Mouse (Mus musculus) kidney, embryonic 15.5 days (tissue): ENCODE data around the gene Aldh1a2. TPM values are rescaled to one million over a fixed set of nuclear protein-coding genes. Genes with fewer than 3 reads are reported as not detected.
A peak's percentile ranks its signal among the peaks of the same experiment; 100 is the strongest.

Source experiments
- ATAC-seq: fragments of 200-750 bp; cut with Nextera tagmentation; replicated peaks from 2 replicates; pipeline ENCODE4 v1.8.0; 2017; ENCODE audit warnings: moderate TSS enrichment; ENCODE audit not compliant: low FRiP score
- H3K27ac ChIP-seq: fragments of 300-500 bp; sonication (generic); 2 replicates; pipeline ENCODE4 v1.5.1; 2015; ENCODE audit warnings: mild to moderate bottlenecking, inconsistent platforms
- H3K27me3 ChIP-seq: fragments of 300-500 bp; sonication (generic); 2 replicates; pipeline ENCODE4 v1.6.1; 2015; ENCODE audit warnings: inconsistent platforms
- H3K36me3 ChIP-seq: fragments of 300-500 bp; sonication (generic); 2 replicates; pipeline ENCODE4 v1.6.1; 2015; ENCODE audit warnings: inconsistent platforms
- H3K4me1 ChIP-seq: fragments of 300-500 bp; sonication (generic); 2 replicates; pipeline ENCODE4 v1.6.1; 2015; ENCODE audit warnings: inconsistent platforms
- H3K4me2 ChIP-seq: fragments of 300-500 bp; sonication (generic); 2 replicates; pipeline ENCODE4 v1.6.1; 2015; ENCODE audit warnings: moderate library complexity, mild to moderate bottlenecking, inconsistent platforms
- H3K4me3 ChIP-seq: fragments of 300-500 bp; sonication (generic); replicated peaks from 2 replicates; pipeline ENCODE4 v1.5.1; 2015; ENCODE audit warnings: mild to moderate bottlenecking, inconsistent platforms
- H3K9ac ChIP-seq: fragments of 300-500 bp; sonication (generic); 2 replicates; pipeline ENCODE4 v1.6.1; 2015; ENCODE audit warnings: mild to moderate bottlenecking, inconsistent platforms
- H3K9me3 ChIP-seq: fragments of 300-500 bp; sonication (generic); replicated peaks from 2 replicates; pipeline ENCODE4 v1.6.1; 2016; ENCODE audit warnings: inconsistent platforms
- WGBS: fragments of 180-500 bp; shearing (Covaris S2); methylation state at CpG from one replicate; pipeline ENCODE4 v1.1.7; 2015; ENCODE audit warnings: mixed read lengths; 5-methylcytosine and 5-hydroxymethylcytosine counted together
- polyA plus RNA-seq: library from polyadenylated mRNA; unstranded; fragments of >200 nt; fragmentation: Nextera tagmentation; extraction: Ambion mirVana; gene quantifications from 2 replicates; pipeline ENCODE4 v1.2.1, GENCODE M21; 2015

The Aldh1a2 gene
- polyA plus RNA-seq, 1 experiment from 2014 or later, result 326 TPM

DNA sequence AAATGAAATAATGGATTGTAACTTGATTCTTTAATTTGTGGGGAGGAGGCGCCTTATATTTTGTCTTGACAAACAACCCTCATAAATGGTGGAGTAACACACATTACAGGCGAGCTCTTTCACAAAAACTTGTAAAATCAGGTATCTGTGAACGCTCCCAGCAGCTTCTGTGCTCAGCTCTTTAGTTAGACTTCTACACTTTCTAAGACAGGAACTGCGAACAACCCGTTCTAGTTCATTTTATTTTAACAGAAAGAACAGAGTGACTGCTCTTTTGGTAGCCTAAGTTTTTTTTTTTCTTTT lies 2.2 kb downstream of the Aldh1a2 start:
- peaks cover 16% of the 10 kb centered on the region; the same call in 1 of the 2 replicates for H3K4me1 ChIP-seq
- H3K9ac ChIP-seq, result 0 out of 2 replicates have a peak overlapping the region, but pooled peaks have one; percentile 9
- H3K4me2 ChIP-seq, result peak overlapping the region; percentile 80
- no peak overlapping the region for H3K27ac ChIP-seq
- H3K36me3 ChIP-seq, result no peaks in the 10 kb centered on the region
- peaks cover 31% of the 10 kb centered on the region for H3K27me3 ChIP-seq
- H3K4me3 ChIP-seq, result peak overlapping the region; percentile 70
- 6% methylated on average over 5 of the region's 5 CpGs for WGBS
- ATAC-seq, result 0 out of 2 replicates have a peak, but pooled peaks have one; percentile 13
- no peaks in the 10 kb centered on the region for H3K9me3 ChIP-seq

DNA sequence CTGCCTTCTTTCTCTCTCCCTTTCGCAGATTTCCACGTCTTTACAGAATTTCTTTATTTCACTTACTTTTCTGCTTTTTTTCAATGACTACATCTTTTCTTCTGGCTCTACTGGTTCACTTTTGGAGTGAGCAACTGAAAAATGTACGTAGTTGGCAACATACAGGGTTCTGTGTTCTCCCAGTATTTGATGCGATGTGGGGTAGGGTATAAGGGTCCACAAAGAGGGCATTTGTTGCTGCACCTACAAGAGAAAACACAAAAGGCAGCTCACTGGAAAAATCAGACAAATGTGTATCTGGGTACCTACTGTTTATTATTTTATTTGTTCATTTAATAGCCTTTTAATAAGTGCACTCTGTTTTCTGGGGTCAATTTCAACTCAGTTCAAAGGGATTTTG lies 3.6 kb downstream of the Aldh1a2 start:
- no peaks in the 10 kb centered on the region for H3K9me3 ChIP-seq
- peak overlapping the region; percentile 49 for H3K4me2 ChIP-seq
- H3K4me1 ChIP-seq, result peaks cover 16% of the 10 kb centered on the region; the same call in 1 of the 2 replicates
- no peak for ATAC-seq
- no peaks in the 10 kb centered on the region for H3K36me3 ChIP-seq
- peaks cover 22% of the 10 kb centered on the region for H3K27me3 ChIP-seq
- 59% methylated on average over 4 of the region's 4 CpGs for WGBS
- H3K4me3 ChIP-seq, result peak overlapping the region; percentile 31
- H3K9ac ChIP-seq, result no peak overlapping the region; the same call in 1 of the 2 replicates
- H3K27ac ChIP-seq, result no peak overlapping the region

DNA sequence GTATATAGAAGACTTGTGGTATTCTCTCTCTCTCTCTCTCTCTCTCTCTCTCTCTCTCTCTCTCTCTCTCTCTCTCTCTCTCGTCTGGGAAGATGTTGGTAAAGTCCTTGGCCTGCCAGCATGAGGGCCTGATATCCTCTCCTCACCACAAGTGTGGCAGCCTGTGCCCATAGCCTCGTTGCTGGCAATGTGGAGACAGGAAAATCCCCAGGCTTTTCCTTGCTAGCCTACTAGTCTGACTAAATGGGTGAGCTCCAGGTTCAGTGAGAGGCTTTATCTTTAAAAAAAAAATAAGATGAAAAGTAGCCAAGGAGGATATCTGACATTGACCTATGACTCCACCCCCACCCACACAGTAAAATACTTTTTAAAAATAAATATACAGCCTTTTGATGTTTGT lies 4.8 kb downstream of the Aldh1a2 start:
- no peak overlapping the region for H3K27ac ChIP-seq
- no peaks in the 10 kb centered on the region for H3K9me3 ChIP-seq
- H3K4me1 ChIP-seq, result peaks cover 14% of the 10 kb centered on the region; the same call in 1 of the 2 replicates
- H3K4me3 ChIP-seq, result no peak overlapping the region
- H3K4me2 ChIP-seq, result 0 out of 2 replicates have a peak overlapping the region, but pooled peaks have one; percentile 0
- WGBS, result 39% methylated on average over 2 of the region's 2 CpGs
- no peaks in the 10 kb centered on the region for H3K36me3 ChIP-seq
- H3K9ac ChIP-seq, result no peak overlapping the region
- ATAC-seq, result no peak
- peaks cover 13% of the 10 kb centered on the region for H3K27me3 ChIP-seq

DNA sequence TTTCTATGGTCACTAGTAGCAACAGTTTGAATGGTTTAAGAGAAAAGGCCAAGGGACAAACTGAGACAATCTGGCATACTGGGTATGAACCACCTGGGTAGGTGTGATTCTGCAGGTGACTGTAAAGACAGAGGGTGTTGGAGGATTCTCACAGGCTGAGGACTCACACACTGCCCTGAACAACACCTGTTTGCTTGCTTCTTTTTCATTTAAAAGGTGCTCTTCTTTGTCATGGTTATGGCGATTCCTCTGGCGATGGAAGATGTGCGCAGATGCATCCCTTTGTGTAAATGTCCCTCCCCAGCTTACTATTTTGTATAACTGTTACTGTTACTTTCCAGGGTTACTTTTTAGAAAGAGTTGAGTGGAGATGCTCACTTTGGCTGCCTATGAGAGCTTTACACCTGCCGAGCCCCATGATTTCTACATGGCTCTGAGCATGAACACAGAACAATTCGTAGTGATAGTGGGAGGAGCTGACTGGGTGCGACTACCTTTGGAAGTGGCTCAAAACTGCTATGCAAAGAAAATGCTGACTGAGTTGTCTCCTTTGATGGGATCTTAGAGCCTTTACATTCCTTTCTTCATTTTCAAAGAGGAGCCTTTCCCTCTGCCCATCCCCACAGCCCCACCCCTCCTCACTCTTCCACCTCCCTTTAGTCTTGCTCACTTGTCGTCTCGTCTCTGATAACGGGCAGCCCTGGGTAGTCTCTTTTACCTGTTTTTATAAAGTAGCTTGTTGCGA lies 11.8 kb downstream of the Aldh1a2 start:
- WGBS, result 52% methylated on average over 10 of the region's 10 CpGs
- H3K27me3 ChIP-seq, result no peaks in the 10 kb centered on the region
- no peaks in the 10 kb centered on the region for H3K9me3 ChIP-seq
- no peak overlapping the region for H3K4me3 ChIP-seq
- H3K4me2 ChIP-seq, result no peak overlapping the region
- peaks cover 13% of the 10 kb centered on the region for H3K4me1 ChIP-seq
- H3K9ac ChIP-seq, result no peak overlapping the region
- no peaks in the 10 kb centered on the region for H3K36me3 ChIP-seq
- no peak for ATAC-seq
- no peak overlapping the region for H3K27ac ChIP-seq

DNA sequence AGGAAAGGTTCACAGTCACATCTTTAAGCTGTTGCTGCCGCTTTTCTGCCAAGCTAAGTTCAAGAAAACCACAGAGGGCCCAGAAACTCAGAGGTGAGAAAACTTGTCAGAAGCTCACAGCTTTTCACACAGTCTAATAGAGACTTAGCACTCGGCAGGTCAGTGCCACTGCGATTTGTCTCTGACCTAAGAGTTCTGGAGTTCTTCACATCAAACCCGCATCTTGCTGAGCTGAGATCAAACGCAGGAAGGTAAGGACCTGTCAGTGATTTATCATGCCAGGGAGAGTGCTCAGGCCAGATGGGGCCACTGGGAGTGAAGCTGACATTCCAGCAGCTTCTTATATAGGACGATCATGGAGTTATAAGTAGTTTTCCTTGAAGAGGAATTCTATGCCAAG lies 14.4 kb downstream of the Aldh1a2 start:
- H3K9me3 ChIP-seq, result no peaks in the 10 kb centered on the region
- H3K27me3 ChIP-seq, result no peaks in the 10 kb centered on the region
- no peaks in the 10 kb centered on the region for H3K36me3 ChIP-seq
- H3K4me3 ChIP-seq, result no peak overlapping the region
- WGBS, result 11% methylated on average over 6 of the region's 6 CpGs
- H3K4me1 ChIP-seq, result peaks cover 15% of the 10 kb centered on the region
- no peak overlapping the region for H3K4me2 ChIP-seq
- no peak for ATAC-seq
- no peak overlapping the region for H3K27ac ChIP-seq
- no peak overlapping the region for H3K9ac ChIP-seq

DNA sequence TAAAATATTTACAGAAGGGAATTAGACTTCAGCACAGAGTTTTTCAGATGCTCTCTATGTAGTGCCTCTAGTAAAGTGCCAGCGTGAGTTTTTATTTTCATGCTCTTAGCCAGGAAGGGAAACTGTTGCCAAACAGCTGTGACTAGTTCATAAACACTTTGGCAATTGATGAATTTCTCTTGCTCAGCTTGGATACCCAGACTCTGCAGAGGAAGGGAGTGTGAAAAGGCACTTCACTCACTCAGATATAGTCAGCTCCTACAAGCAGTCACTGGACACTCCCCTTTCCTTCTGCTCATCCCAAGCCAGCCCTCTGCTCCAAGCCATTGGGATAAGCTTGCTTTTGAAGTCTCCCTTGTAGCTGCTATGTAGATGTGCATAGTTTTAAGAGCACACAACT lies 21.0 kb downstream of the Aldh1a2 start:
- Histone ChIP-seq H3K36me3 (no peaks in the 10 kb centered on the region), H3K27ac (no peak overlapping the region), H3K4me1 (peaks cover 30% of the 10 kb centered on the region), H3K4me3 (no peak overlapping the region), H3K27me3 (no peaks in the 10 kb centered on the region), H3K9me3 (no peaks in the 10 kb centered on the region), H3K9ac (no peak overlapping the region), H3K4me2 (no peak overlapping the region)
- 61% methylated on average over 1 of the region's 1 CpGs for WGBS
- no peak for ATAC-seq

DNA sequence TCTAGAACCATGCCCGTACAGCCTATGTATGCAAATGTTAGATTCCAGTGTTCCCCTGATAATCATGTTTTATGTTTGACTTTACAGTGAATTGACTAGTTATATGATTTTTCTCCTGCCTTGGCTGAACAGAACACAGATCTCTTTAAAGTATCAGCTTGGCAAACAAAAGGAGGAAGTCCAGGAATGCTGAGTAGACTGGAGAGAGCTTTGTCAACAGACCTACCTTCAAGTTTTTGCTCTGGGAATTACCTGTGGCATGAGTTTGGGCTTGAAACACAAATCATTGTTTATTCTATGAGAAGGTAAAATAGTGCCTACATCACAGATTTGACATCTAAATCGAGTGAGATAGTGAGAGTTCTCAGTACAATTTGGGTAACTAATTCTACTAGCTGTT lies 24.3 kb downstream of the Aldh1a2 start:
- H3K36me3 ChIP-seq, result no peaks in the 10 kb centered on the region
- no peaks in the 10 kb centered on the region for H3K9me3 ChIP-seq
- no peak for ATAC-seq
- peaks cover 47% of the 10 kb centered on the region for H3K4me1 ChIP-seq
- H3K4me3 ChIP-seq, result no peak overlapping the region
- 75% methylated on average over 2 of the region's 2 CpGs for WGBS
- H3K4me2 ChIP-seq, result no peak overlapping the region
- H3K9ac ChIP-seq, result no peak overlapping the region
- no peaks in the 10 kb centered on the region for H3K27me3 ChIP-seq
- no peak overlapping the region for H3K27ac ChIP-seq

DNA sequence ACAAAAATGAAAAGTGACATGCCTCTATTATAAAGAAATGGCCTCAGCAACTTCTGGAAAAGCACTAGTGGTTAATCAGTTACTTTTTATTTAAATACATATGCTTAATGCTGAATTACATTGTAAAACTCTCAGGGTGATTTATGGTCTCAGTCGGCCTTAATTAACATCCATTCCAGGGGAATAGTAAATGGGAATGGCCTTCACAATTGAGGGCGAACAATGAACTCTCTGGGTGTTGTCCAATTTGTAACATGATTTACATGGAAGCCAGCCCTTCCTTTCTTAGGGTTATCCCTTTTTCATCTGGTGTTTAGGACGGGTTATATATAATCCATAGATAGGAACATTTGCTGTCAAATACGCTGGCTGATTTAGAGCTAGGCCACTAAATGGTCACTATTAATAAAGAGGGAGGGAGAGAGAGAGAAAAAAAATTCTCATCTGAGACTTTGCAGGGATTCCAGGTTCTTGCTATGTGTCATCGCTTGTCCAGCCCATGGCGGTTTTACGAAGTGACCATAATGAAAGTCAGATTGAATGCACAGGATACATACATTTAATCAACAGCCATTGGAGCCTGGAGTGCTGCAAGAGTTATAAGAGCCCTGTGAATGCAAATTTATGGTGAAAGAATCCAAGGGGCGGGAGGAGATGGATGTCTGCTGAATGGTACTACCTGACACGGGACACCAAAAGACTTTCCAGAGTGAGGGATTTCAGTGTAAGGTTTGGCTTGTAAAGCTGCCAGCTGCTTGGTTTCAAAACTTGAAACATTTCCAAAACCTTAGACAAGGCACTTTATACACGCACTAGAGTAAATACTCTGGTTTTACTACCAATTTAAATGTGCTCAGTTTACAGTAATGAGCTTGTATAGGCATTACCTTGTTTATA lies 26.2 kb downstream of the Aldh1a2 start:
- no peak overlapping the region for H3K9ac ChIP-seq
- H3K4me3 ChIP-seq, result no peak overlapping the region
- no peaks in the 10 kb centered on the region for H3K36me3 ChIP-seq
- 30% methylated on average over 10 of the region's 10 CpGs for WGBS
- H3K4me1 ChIP-seq, result peaks cover 40% of the 10 kb centered on the region
- H3K4me2 ChIP-seq, result peak overlapping the region; percentile 3; the same call in 1 of the 2 replicates
- H3K27me3 ChIP-seq, result no peaks in the 10 kb centered on the region
- peak; percentile 90 for ATAC-seq
- H3K9me3 ChIP-seq, result no peaks in the 10 kb centered on the region
- H3K27ac ChIP-seq, result peak overlapping the region; percentile 63; the same call in 1 of the 2 replicates

DNA sequence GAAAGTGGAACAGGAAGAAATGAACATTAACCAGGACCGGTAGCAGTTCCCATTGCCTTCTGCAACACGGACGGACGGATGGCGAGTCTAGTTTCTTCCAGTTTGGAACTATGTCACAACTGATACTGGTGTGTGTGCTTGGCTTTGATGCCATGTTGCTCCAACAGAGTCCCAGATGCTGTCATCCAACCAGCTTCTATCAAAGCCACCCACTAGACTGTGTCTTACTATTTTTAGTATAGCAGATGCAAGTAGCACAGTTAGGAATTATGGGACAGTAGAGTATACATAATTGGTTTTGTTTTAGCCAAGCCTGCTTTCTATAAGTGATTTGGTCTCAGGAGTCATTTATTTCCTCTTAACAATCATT lies 26.8 kb downstream of the Aldh1a2 start:
- Histone ChIP-seq H3K27ac (0 out of 2 replicates have a peak overlapping the region, but pooled peaks have one; percentile 63), H3K36me3 (no peaks in the 10 kb centered on the region), H3K27me3 (no peaks in the 10 kb centered on the region), H3K9ac (no peak overlapping the region), H3K9me3 (no peaks in the 10 kb centered on the region), H3K4me3 (no peak overlapping the region), H3K4me1 (peaks cover 38% of the 10 kb centered on the region), H3K4me2 (no peak overlapping the region)
- ATAC-seq, result no peak
- 52% methylated on average over 5 of the region's 5 CpGs for WGBS

DNA sequence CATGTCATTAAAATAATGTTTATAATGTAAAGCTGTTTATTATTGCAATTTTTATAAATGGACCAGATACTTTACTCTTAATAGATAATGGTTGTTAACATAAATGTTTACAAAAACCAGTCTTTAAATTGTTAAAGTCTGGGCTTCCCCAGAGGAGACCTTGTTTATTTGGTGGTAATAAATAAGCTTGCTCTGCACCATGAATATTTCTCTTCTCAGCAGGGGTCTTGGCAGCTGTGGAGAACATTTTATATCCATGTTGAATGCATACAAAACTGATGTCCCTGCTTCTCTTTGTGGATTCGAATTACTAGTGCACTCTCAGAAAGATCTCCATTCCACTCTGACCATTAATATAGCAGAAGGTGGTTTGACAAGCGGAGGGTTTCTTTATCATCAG lies 38.8 kb downstream of the Aldh1a2 start:
- Histone ChIP-seq H3K36me3 (peaks cover 16% of the 10 kb centered on the region; the same call in 1 of the 2 replicates), H3K9me3 (no peaks in the 10 kb centered on the region), H3K27ac (no peak overlapping the region), H3K4me3 (no peak overlapping the region), H3K4me1 (no peaks in the 10 kb centered on the region), H3K9ac (no peak overlapping the region), H3K27me3 (no peaks in the 10 kb centered on the region), H3K4me2 (no peak overlapping the region)
- no peak for ATAC-seq
- 56% methylated on average over 2 of the region's 2 CpGs for WGBS

DNA sequence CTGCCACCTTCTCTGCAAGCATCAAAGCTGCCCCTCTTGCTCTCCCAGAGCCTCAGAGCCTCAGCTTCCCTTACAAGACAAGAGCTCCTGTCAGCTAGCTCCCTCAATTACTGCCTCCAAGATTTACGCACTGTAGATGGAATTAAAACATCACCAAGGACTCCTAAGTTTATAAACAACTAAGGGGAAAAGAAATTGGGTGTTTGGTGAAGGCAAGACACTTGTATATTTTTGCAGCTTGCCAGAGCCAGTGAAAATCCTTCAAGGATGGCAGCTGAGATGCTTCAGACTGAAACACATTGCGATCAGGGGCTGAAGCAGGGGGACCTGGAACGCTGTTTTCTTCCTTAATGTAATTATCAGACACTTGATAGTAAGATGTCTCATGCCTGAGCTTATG lies 47.1 kb downstream of the Aldh1a2 start:
- no peak overlapping the region for H3K4me2 ChIP-seq
- H3K27ac ChIP-seq, result no peak overlapping the region
- no peak for ATAC-seq
- H3K27me3 ChIP-seq, result no peaks in the 10 kb centered on the region
- H3K4me3 ChIP-seq, result no peak overlapping the region
- H3K9ac ChIP-seq, result no peak overlapping the region
- H3K4me1 ChIP-seq, result no peaks in the 10 kb centered on the region
- H3K9me3 ChIP-seq, result no peaks in the 10 kb centered on the region
- WGBS, result 78% methylated on average over 3 of the region's 3 CpGs
- peaks cover 38% of the 10 kb centered on the region for H3K36me3 ChIP-seq

DNA sequence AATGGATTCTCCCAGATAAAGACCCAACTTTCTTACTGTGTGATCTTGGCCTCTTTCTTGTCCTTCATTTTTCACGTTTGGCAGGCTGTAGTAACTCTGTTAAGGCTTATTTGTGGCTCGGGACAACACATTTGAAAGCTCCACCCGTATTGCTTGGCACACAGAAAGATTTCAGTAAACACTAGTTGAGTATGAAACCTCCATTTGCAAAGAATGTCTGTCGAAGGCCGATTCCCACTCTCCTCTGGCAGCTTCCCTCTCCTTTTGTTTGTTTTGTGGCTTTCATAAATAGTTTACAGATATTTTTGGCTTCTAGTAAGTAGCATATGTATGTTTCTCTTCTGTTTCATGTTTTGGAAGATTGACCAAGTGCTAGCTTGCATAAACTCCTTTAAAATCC lies 54.1 kb downstream of the Aldh1a2 start:
- Histone ChIP-seq H3K4me2 (no peak overlapping the region), H3K27ac (no peak overlapping the region), H3K4me1 (no peaks in the 10 kb centered on the region), H3K27me3 (no peaks in the 10 kb centered on the region), H3K36me3 (peaks cover 45% of the 10 kb centered on the region), H3K4me3 (no peak overlapping the region), H3K9me3 (no peaks in the 10 kb centered on the region), H3K9ac (no peak overlapping the region)
- WGBS, result 83% methylated on average over 5 of the region's 5 CpGs
- ATAC-seq, result no peak
